Mouse (Mus musculus) neural tube, embryonic 14.5 days (tissue): ENCODE measurements around the gene Jak1. TPM values are rescaled to one million over a fixed set of nuclear protein-coding genes. Genes with fewer than 3 reads are reported as not detected.

Source experiments
- ATAC-seq: fragments of 200-750 bp; cut with Nextera tagmentation; 2 replicates; pipeline ENCODE4 v1.8.0; 2017; ENCODE audit warnings: low read depth, mild to moderate bottlenecking, moderate TSS enrichment, moderate library complexity
- H3K27ac ChIP-seq: fragments of 300-500 bp; sonication (generic); 2 replicates; pipeline ENCODE4 v1.5.1; 2014; ENCODE audit warnings: low read depth, mild to moderate bottlenecking, control low read depth, low read length, moderate library complexity, mixed read lengths
- H3K27me3 ChIP-seq: fragments of 300-500 bp; sonication (generic); 2 replicates; pipeline ENCODE4 v1.6.1; 2014; ENCODE audit warnings: low read length; ENCODE audit not compliant: control insufficient read depth, insufficient read depth
- H3K36me3 ChIP-seq: fragments of 300-500 bp; sonication (generic); 2 replicates; pipeline ENCODE4 v1.6.1; 2014; ENCODE audit warnings: low read length, mixed read lengths; ENCODE audit not compliant: control insufficient read depth, insufficient read depth
- H3K4me1 ChIP-seq: fragments of 300-500 bp; sonication (generic); 2 replicates; pipeline ENCODE4 v1.6.1; 2014; ENCODE audit warnings: low read length; ENCODE audit not compliant: control insufficient read depth, insufficient read depth
- H3K4me2 ChIP-seq: fragments of 300-500 bp; sonication (generic); 2 replicates; pipeline ENCODE4 v1.6.1; 2014; ENCODE audit warnings: mild to moderate bottlenecking, low read depth, low read length, control low read depth
- H3K4me3 ChIP-seq: fragments of 300-500 bp; sonication (generic); 2 replicates; pipeline ENCODE4 v1.5.1; 2014; ENCODE audit warnings: low read depth, low read length, control low read depth, mixed read lengths
- H3K9ac ChIP-seq: fragments of 300-500 bp; sonication (generic); replicated peaks from 2 replicates; pipeline ENCODE4 v1.6.1; 2014; ENCODE audit warnings: low read depth, mild to moderate bottlenecking, control low read depth, low read length, mixed read lengths
- H3K9me3 ChIP-seq: fragments of 300-500 bp; sonication (generic); 2 replicates; pipeline ENCODE4 v1.6.1; 2016; ENCODE audit warnings: low read length; ENCODE audit not compliant: control insufficient read depth
- WGBS: fragments of 180-500 bp; shearing (Covaris S2); extraction: QIAGEN DNeasy Blood & Tissue Kit; methylation state at CpG from one replicate; pipeline ENCODE4 v1.1.7; 2014; 5-methylcytosine and 5-hydroxymethylcytosine counted together
- polyA plus RNA-seq: library from polyadenylated mRNA; unstranded; fragments of >200 nt; fragmentation: Nextera tagmentation; extraction: Ambion mirVana; gene quantifications from 2 replicates; pipeline ENCODE4 v1.2.1, GENCODE M21; 2014

Jak1 gene
- polyA plus RNA-seq, 1 experiment from 2014 or later: 119 TPM

DNA sequence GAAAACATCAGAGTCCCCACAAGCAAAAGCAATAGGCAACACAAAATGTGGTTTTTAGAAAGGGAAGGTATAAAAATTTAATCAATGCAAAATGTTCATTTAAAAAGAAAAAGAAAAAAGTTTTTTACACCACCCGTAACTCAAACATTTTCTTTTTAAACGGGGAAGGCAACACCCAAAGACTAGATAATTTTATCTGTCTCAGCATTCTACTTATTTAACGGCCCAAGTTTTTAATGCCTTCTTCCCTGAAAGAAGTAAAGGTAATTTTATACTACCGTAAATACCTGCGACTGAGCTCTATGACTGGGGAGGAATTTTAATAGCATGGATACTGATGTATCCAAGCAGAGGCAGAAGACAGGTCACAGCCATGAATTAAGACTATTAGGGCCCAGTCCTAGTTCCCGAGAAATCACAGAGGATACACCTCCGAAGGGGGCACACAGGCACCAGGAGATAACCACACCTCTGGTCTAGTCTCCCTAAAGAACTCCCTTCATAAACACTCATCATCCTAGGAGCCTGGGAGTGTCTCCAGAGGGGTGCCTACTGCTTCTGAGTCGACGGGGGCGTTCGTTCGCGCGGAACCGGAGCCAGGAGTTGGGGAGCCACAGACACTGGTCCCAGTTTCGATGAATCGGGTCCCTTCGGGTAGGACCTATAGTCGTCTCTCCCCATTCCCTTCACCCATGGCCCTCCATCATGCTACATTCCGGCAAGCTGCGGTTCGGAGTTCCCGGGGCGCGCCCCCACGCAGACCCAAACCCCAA, 928 bp downstream of the Jak1 start:
- Histone ChIP-seq H3K9me3 (no peaks in the 10 kb centered on the region), H3K4me1 (no peaks in the 10 kb centered on the region), H3K4me2 (peak overlapping the region; percentile 84), H3K4me3 (peak overlapping the region; percentile 100), H3K36me3 (no peaks in the 10 kb centered on the region), H3K9ac (peak overlapping the region; percentile 89), H3K27ac (peak overlapping the region; percentile 75; the same call in 1 of the 2 replicates), H3K27me3 (no peaks in the 10 kb centered on the region; the same call in 1 of the 2 replicates)
- WGBS: 6% methylated on average over 26 of the region's 26 CpGs
- ATAC-seq: peak; percentile 53; the same call in 1 of the 2 replicates

DNA sequence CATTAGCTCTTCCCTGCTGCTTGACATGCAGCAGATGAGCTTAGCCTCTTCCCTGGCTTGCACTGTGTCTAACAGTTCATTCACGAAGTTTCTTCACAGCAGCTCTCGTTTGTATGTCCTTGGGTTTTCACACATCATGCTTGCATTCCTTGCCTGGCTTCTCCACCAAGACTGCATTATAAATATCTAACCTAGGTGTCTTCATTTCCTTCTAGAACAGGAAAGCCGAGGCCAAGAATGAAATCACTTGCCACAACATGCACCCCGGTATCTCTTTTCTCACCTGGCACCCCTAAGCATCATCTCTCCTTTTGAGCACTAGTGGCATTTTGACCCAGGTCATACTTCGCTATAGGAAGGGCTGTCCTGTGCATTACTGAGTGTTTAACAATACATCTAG, 3.5 kb downstream of the Jak1 start:
- Histone ChIP-seq H3K36me3 (no peaks in the 10 kb centered on the region), H3K9me3 (no peaks in the 10 kb centered on the region), H3K27me3 (no peaks in the 10 kb centered on the region; the same call in 1 of the 2 replicates), H3K4me2 (no peak overlapping the region), H3K27ac (no peak overlapping the region), H3K4me3 (no peak overlapping the region), H3K4me1 (no peaks in the 10 kb centered on the region), H3K9ac (no peak overlapping the region)
- ATAC-seq: no peak
- 88% methylated on average over 5 of the region's 5 CpGs for WGBS

DNA sequence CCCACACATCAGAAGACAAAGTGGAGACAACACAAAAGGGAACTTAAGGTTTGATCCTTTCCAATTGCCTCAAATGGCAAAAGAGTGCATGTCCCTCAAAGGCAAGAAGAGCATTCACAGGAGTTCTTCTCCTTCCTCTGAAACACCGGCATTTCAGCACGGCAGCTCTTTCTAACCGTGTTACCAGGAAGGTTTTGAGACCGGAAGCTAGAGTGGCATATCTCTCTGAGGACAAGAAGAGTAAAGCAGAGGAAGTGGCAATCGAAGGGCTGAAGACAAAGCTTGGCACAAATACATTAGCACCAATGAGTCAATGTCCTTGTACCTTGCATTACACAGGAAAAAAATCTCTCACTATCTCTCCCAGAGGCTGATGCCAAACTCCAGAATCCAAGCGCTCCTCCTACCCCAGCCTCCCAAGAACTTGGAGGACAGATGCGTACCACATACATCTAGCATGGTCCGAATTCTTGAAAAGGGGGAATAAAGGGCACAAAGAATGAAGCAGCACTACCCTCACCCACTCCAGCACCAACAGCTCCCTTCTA, 4.3 kb downstream of the Jak1 start:
- H3K4me3 ChIP-seq: no peak overlapping the region
- no peak overlapping the region for H3K27ac ChIP-seq
- H3K4me1 ChIP-seq: no peaks in the 10 kb centered on the region
- no peak overlapping the region for H3K9ac ChIP-seq
- ATAC-seq: no peak
- H3K9me3 ChIP-seq: no peaks in the 10 kb centered on the region
- no peaks in the 10 kb centered on the region for H3K36me3 ChIP-seq
- no peaks in the 10 kb centered on the region; the same call in 1 of the 2 replicates for H3K27me3 ChIP-seq
- 81% methylated on average over 8 of the region's 8 CpGs for WGBS
- H3K4me2 ChIP-seq: no peak overlapping the region

DNA sequence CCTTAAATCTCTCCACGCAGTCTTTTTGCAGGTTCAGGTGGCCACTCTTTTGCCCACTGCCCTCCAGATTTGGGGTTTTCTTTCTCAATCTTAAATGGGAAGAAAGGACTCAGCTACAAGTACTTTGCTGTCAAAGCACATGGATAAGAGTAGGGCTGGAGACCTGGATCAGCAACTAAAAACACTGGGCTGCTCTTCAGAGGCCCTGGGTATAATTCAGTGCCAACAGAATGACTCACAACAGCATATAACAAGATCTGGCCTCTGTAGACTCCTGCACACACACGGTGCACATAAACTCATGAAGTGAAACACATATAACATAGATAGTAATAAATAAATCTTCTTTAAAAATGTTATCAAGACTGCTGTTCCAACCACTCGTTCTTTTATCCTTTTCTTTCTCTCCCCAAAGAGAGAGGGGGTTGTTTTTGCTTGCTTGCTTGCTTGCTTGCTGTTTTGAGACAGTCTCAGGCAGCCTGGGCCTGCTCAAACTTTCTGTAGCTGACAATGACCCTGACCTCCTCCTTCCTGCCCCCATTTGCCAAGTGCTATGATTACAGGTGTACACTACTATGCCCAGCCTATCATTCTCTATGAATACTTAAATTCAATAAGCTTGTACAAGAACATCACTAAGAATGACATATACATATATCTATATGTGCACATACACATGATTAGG, 8.4 kb downstream of the Jak1 start:
- no peak for ATAC-seq
- Histone ChIP-seq H3K36me3 (no peaks in the 10 kb centered on the region), H3K27me3 (no peaks in the 10 kb centered on the region), H3K4me1 (no peaks in the 10 kb centered on the region), H3K4me3 (no peak overlapping the region), H3K9ac (no peak overlapping the region), H3K27ac (no peak overlapping the region), H3K9me3 (no peaks in the 10 kb centered on the region), H3K4me2 (no peak overlapping the region)
- 86% methylated on average over 3 of the region's 3 CpGs for WGBS

DNA sequence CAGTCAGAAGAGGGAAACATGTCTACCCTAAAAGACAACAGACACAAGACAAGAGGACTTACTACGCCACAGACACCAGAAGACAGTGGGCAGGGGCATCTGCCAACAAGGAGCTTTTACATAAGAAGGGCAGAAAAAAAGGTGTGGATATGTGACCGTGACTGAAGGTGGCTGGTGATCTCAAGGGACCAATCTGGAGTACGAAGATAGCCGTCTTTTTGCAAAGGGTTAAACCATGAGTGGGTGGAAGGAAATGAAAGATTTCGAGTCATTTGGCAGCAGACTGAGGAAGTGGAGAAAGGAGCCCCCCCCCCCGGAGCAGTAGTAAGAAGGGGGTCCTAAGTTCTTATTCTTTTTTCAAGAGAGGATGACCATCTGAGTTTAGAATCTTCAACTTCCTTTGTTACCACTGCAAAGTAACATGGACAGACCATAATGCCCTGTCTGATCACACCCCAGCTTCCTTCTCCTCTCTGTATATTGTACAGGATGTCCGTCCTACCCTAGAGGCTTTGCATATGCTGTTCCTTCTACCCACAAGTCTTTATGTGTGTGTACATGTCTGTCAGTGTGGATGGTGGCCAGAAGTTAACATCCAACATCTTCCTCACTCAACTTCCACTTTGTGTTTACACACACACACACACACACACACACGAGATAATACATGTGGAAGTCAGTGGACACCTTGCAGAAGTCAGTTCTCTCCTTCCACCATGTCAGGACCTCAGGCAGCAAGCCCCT, 10.3 kb downstream of the Jak1 start:
- H3K4me3 ChIP-seq: no peak overlapping the region
- 85% methylated on average over 8 of the region's 8 CpGs for WGBS
- no peak for ATAC-seq
- H3K4me2 ChIP-seq: no peak overlapping the region
- no peak overlapping the region for H3K9ac ChIP-seq
- no peaks in the 10 kb centered on the region for H3K4me1 ChIP-seq
- H3K36me3 ChIP-seq: no peaks in the 10 kb centered on the region
- H3K27me3 ChIP-seq: no peaks in the 10 kb centered on the region
- H3K9me3 ChIP-seq: no peaks in the 10 kb centered on the region
- no peak overlapping the region for H3K27ac ChIP-seq

DNA sequence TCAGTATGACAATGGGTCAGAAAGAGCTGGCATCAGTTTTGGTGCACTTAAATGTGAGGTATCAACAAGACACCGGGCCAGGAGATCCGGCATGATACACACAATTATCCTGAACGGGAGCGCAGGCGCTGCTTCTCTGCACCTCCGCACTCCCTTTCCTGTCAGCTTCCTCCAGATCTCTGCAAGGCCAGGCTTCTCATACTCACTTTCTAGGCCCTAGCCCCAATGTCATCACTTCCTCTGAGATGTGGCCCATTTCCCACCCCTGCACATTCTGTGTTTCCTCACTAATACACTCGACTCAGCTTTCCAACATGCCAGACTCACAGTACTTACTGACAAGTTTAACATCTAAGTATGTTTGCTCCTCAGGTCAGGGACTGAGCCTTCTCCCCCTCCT, 11.1 kb downstream of the Jak1 start:
- no peaks in the 10 kb centered on the region for H3K36me3 ChIP-seq
- 85% methylated on average over 7 of the region's 7 CpGs for WGBS
- no peak overlapping the region for H3K9ac ChIP-seq
- H3K4me3 ChIP-seq: no peak overlapping the region
- H3K27ac ChIP-seq: no peak overlapping the region
- no peaks in the 10 kb centered on the region for H3K9me3 ChIP-seq
- no peaks in the 10 kb centered on the region for H3K27me3 ChIP-seq
- no peak overlapping the region for H3K4me2 ChIP-seq
- ATAC-seq: no peak
- H3K4me1 ChIP-seq: no peaks in the 10 kb centered on the region

DNA sequence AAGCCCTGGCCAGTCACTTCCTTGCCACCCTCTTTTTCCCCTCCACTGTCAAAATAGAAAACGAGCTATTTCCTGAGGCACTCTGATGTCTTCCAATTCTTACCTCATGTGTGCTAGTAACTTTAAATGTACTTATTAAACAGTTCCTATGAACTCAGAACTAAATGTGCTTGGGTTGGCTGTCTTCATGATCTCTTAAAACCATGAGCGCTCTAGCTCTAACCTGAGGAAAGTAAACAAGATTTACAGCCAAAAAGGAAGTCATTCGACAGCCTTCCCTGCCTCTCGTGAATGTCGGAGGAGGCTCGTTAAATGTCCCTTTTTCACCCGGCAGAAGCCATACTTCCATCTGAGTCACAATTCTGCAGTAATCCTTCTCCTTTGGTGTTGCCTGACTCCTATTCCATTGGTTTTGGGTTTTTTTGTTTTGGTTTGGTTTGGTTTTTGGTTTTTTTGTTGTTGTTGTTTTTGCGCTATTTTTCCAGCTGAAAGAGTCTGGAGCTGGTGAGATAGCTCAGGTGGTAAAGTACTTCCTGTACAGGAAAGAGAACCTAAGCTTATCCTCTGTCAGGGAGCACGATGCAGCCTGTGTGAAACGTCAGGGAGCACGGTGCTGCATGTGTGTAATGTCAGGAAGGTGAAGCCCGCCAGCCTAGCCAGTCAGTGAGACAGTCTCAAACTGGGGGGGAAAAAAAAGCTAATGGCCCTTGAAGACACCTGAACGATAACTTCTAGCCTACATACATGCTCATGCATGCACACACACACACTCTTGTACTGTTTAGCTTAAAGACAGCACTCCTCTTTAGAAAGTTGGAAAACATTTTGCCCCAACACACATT, 12.1 kb downstream of the Jak1 start:
- no peak overlapping the region for H3K9ac ChIP-seq
- ATAC-seq: no peak
- H3K27me3 ChIP-seq: no peaks in the 10 kb centered on the region
- H3K4me2 ChIP-seq: no peak overlapping the region
- H3K4me1 ChIP-seq: no peaks in the 10 kb centered on the region
- no peak overlapping the region for H3K4me3 ChIP-seq
- H3K27ac ChIP-seq: no peak overlapping the region
- no peaks in the 10 kb centered on the region for H3K9me3 ChIP-seq
- H3K36me3 ChIP-seq: no peaks in the 10 kb centered on the region
- 68% methylated on average over 13 of the region's 13 CpGs for WGBS

DNA sequence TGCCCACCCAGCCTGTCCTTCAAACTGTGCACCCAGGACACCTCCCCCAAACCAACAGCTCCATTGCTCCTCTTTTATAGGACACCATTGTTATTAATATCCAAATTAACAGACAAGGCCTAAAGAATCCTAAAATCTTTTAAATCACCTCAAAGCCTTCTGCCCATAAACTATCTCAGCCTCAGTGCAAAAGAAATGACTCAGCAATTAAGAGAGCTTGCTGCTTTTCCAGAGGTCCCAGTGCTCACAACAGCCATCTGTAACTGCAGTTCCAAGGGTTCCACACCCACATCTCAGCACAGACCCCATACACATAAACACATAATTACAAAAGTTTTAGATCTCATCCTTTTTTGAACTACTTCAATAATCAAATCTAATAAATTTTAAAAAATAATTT, 13.1 kb downstream of the Jak1 start:
- no peaks in the 10 kb centered on the region for H3K9me3 ChIP-seq
- H3K4me3 ChIP-seq: no peak overlapping the region
- H3K4me1 ChIP-seq: no peaks in the 10 kb centered on the region
- no peaks in the 10 kb centered on the region for H3K27me3 ChIP-seq
- no peak overlapping the region for H3K9ac ChIP-seq
- H3K4me2 ChIP-seq: no peak overlapping the region
- ATAC-seq: no peak
- no peaks in the 10 kb centered on the region for H3K36me3 ChIP-seq
- no peak overlapping the region for H3K27ac ChIP-seq
